Mouse (Mus musculus) gastrocnemius, postnatal 14 days (tissue): ENCODE measurements around the gene Ptges2. TPM values are rescaled to one million over a fixed set of nuclear protein-coding genes. Genes with fewer than 3 reads are reported as not detected.

Source experiments
- DNase-seq: peaks from one replicate; pipeline ENCODE4 v3.0.0; 2021; ENCODE audit warnings: mixed read lengths
- intact Hi-C: fragments of 180-260 bp; cut with DNase I; formaldehyde crosslinking; loops from one replicate; pipeline ENCODE4 v1.15.1; 2025; ENCODE audit warnings: low total_unique reads
- total RNA-seq, 2 experiments: library from RNA; stranded (reverse); gene quantifications; 2 replicates each; pipeline ENCODE4 v1.2.3; 2021

Gene Ptges2
- total RNA-seq, 2 experiments from 2014 or later: 41.3 to 43.2 TPM

DNA sequence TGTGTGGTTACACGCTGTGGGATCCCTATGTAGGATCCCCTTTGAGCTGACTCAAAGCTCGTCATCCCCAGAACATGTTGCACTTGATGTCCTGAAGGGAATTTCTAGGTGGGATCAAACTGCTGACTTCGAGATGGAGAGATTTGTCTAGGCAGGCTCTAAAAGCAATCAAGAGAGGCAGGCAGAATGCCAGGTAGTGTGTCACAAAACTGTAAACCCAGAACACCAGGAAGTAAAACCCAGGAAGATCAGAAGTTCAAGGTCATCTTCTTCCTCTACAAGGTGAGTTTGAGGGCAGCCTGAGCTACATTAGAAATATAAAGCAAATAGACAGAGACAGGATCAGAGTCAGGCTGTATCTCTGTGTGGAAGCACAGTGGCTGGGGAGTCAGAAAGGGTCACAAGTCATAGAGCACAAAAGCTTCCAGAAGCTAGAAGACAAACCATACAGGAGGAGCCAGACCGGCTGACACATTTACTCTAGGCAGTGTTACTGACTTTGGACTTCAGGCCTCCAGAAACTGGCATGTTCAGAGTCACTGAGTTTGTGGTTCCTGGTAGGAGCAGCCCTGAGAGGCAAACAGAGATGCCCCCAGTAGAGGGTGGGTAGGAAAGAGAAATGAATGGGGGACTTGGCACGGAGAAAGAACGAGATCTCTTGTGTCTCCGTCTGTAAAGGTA, 11.6 kb downstream of the Ptges2 start:
- no peak for DNase-seq
- intact Hi-C loops: loop anchor here (2.0 kb wide), 1 partner anchor 78 kb away; no protein-coding TSS in a partner anchor

DNA sequence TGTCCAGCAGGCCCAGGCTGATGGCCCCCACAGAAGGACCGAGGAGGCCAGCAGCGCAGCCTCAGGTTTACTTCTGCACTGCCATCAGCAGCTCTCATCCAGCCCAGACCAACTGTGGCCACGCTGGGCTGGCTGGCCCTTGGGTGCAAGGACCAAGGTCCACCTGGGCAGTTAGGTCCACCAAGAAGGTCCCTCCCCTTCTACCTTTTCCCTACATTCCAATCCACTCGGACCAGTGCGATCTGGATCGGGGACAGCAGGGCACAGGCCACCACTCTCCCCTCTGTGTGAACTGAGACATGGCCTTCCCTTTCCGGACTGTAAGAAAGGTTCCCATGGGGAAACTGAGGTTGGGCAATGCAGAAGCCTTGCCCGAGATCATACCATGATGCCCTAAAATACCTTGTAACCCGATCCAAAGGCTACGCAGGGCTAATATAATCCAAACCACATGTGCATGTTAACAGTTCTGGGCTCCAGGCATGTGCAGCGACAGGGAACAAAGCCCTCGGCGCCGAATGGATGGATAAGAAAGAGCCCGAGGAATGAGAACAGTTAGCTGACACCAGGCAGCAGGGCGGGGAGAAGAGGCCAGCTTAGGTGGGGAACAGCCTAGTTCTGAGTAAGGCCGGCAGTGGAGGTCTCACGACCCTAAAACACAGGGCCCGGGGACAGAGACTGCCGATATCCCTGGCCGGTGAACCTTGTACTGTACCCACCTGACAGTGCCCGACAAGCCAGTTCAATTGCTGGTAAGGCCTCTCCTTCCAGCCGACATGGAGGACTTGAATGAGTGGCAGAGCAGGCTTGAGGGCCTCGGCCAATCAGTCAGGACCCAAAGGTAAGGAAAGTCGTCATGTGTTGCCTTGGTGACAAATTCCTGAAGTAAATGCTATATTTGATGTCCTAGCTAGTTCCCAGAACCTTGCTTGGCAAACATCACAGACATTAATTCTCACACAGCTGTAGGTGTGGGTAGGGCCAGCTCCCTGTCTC, 13.0 kb downstream of the Ptges2 start:
- DNase-seq: no peak
- intact Hi-C loops: no loop called here

DNA sequence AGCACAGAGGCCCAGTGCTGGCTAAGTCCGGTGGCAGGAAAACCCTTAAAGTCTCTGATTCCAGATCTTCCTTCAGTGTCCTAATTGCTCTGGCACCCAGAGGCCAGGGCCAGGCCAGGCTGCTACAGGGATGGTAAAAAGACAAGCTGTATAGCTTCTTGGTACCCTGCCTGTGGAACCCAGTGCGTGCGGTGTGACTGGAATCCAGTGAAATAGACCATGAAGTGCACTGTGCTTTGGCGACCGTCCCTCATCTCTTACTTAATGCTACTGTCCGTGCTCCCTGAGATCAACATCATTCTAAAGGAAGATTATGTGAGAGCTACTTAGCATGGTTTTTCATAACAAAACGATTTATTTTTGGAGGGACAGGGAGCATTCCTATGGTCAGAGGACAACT, 15.7 kb downstream of the Ptges2 start:
- intact Hi-C loops: no loop called here
- DNase-seq: no peak

DNA sequence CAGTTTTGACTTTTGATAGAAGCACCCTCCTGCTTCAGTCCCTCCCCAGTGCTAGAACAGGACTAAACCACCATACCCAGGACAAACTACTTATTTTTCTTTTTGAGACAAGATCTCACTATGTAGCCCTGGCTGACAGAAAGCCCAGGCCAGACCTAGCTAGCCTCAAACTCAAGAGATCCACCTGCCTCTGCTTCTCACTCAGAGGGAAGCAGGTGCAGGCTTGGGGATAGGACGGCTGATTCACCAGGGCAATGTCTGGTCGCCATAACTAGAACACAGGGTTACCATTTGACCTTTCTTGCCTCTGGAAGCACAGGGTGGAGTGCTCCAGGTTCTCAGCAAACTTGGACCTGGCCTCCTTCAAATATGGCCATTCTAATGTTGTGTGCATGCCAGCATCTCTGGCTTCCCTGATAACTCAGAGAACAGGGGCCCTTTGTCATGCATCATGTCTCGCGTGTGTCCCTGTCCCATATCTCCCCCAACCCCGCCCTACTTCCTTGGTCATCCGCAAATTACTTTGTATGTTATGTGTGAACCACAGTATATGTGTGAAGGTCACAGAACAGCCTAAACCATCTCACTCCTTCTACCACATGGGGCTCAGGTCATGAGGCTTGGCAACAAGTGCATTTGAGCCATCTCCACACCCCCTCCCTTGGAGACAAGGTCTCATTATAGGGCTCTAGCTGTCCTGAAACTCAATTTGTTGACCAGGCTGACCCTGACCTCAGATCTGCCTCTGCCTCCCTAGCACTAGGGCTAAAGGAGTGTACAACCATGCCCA, 17.2 kb downstream of the Ptges2 start:
- DNase-seq: no peak
- intact Hi-C loops: no loop called here

DNA sequence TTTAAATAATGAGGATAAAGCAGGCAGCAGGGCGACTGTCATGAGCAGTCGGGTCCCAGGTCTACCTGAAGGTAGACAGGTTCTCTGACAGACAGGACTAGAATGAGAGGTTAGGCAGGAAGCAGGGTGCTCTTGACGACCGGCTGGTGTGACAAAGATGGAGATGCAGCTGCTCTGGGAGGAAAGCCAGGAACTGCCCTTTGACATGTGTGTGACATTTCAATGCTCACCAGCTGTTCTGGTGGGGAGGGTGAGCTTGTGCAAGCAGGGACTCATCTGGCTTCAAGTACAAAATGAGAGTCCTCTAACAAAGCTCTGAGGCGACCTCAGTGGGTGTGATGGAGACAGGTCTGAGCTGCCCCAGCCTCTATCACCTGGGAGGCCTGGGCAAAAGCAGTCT, 18.2 kb downstream of the Ptges2 start:
- peak; percentile 64 for DNase-seq
- intact Hi-C loops: no loop called here

DNA sequence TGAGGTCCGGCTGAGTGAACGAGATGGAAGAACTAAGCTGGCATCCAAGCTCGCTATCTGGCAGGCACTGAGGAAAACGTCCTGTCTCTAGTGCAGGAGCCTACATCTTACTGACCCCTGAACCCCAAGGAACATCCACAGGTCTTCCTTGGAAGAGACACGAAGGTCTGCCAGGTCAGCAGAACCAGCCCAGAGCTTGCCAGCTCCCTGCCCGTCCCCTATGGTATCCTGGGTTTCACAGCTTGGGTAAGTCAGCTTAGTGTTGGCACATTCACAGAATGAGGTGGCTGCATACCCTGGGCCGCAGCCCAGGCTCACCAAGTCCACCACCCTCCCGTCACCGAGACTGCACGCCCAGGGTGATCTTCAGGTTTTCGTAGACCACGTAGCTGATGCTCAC, 20.1 kb downstream of the Ptges2 start:
- intact Hi-C loops: no loop called here
- no peak for DNase-seq

DNA sequence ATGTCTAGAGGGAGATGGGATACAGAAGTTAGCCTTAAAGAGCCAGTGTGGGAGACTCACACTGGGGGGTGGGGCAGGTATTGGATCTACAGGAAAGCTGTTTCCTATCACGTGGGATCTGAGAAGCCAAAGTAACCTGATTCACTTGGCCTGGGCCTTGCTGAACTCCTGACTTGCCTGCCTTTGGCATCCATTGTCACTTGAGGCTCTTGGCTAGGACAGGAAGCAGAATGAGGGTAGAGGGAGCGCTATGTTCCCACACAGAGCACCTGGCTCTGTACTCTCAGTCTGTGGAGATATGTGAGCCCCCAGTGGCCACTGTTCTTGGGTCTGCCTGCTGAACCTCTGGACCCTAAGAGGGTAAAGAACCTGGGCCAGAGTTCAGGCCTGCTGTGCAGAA, 20.9 kb downstream of the Ptges2 start:
- intact Hi-C loops: no loop called here
- no peak for DNase-seq

DNA sequence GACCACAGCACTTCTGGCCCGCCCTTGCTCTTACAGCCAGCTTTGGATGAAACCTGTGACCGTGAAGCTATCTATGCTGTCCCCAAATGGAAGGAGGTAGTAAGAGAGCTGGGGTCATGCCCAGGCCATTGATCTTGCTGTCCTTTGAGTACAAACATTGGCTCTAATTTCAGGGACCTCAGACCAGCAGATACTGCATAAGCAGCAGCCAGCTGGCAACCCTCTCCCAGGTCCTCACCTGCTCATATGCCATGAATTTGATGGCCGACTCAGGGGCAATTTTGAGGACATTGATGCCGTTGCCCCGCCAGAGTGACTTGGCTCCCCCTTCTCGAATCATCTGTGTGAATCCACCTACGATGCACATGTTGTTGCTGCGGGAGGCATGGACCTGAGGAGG, 21.8 kb downstream of the Ptges2 start:
- DNase-seq: no peak
- intact Hi-C loops: no loop called here

DNA sequence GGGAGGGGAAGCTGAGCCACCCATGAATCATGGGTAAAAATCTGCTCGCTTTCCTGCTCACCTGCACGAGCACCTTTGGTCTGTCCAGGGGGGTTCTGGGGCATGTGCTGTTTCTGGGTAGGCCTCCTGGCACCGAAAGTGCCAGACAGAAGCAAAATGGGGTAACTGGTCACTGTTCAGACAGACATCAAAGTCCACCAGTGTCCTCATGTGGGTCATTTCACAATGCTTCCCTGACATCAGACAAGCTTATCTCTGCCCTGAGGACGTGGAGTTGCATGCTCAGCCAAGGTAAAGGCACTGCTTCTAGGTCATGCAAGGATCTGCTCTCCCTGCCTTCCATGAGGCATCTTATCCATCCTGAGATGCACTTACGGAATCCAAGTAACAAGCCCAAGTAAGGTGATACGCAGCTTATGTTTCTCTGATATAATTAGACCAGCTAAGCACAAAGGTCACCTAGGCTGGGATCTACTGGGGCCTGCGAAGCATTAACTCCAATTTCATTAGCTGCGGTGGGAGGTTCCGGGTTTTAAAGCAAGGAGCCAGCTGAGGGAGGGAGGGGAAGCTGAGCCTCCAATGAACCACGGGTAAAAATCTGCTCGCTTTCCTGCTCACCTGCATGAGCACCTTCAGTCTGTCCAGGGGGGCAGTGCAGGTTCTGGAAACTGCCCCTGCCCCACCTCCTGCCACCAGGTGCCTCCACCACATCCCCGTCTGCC, 22.9 kb downstream of the Ptges2 start:
- intact Hi-C loops: no loop called here
- DNase-seq: no peak

DNA sequence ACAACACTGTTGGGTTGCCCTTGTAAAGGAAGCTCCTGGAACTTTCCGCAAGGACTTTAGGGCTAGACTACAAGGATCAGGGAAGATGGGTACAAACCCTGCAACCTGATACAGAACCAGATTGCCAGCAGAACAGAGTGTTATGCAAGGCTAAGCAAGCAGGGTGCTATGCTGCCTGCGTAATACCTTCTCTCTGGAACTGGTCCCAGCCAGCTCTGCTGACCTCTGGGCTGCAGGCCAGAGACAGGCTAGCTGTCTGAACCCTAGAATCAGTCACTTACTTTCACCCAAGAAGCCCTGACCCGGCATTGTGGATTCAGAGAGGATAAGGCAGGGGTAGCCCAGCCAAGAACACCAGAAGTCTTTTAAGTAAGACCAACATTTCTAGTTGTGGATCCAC, 23.7 kb downstream of the Ptges2 start:
- peak; percentile 76 for DNase-seq
- intact Hi-C loops: no loop called here

DNA sequence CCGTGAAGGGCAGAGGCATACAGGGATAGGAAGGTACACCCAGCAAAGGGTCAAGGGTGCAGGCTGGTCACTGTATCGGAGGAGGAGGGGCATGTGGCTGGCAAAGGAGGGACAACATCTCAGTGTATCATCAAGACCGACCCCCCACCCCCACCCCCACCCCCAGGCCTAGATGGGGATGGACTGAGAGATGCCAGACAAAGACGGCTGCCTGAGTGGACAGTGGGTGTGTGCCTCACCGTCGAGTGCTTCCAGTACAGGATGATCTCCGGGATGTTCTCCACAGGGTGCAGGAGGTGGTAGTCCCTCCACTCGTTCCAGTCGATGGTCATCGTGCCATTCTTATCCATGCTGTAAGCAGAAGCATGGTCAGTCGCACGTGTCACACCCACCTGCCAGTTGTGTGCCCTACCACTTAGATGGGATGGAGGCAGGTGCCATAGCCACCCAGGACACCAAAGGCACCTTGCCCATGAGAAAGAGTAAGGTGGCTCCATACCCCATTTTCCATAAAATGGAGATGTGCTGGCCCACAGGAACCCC, 24.4 kb downstream of the Ptges2 start:
- no peak for DNase-seq
- intact Hi-C loops: no loop called here

DNA sequence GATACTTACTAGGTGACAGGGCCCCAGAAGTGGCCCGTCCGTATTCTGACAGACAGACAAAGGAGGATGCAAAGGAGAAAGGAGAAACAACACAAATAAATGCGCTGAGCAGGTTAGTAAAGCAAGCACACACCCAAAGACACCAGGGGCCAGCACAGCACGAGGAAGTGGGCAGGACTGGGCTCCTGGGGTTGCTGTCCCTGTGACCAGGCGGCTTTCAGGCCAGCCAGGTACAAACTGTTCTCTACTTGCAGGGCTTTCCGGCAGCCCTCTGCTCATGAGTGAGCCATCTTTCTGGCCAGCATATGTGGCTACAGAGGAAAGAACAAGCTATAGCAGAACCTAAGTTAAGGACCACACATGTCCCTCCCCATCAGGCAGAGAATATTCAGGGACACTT, 25.0 kb downstream of the Ptges2 start:
- intact Hi-C loops: no loop called here
- no peak for DNase-seq

DNA sequence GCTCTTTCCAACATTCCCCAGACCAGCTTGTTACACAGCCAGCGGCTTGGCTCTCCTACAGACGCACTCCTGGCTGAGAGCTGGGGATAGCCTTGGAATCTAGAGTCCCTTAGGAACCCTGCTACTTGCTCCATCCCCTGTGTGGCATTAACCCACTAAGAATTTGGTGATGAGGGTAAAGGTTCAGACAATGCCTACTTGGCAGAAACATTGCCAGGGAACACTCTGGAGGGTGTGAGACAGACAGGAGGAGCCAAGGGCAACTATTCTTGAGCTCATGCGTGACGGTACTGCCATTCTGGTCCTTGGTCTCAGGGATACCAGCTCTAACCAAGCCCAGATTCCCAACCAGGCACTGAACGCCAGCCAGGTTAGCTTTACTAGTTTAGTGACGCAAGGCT, 26.2 kb downstream of the Ptges2 start:
- intact Hi-C loops: no loop called here
- DNase-seq: no peak

DNA sequence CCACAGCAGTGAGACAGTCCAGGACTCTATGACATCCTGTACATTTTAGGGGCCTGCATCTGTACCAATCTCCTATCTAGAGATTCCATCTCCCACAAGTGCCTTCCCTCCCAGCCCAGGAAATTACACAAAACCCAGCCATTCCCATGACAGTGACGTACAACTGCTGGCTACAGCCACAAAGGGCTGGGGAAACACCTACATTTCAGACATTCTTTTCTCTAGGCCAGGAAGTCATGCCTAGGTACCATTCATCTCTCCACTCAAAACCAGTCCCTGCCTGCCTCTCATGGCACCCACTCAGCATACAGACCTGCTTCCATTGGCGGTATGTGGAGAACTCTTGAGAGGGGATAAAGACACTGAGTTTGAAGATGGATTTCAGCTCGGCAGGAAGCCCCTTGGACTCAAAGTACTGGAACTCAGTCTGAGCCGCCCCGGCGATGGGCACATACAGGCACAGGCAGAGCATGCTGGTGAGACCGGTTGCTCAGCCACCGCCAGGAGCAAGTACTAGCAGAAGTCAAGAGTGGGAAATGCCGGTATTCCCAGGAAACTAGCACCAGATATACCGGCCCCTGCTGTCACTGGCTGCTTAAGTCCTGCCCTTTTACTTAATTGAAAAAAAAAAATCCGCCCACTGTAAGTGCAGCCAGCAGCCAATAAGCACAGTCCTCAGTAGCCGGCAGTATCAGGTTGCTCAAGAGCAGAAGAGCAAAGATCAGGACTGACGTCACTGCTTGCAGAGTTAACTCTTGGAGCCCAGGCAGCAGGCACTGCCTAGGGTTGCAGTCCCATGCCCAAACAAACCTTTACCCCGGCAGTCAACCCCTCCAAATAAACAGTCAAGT, 28.0 kb downstream of the Ptges2 start:
- peak; percentile 60 for DNase-seq
- intact Hi-C loops: no loop called here

DNA sequence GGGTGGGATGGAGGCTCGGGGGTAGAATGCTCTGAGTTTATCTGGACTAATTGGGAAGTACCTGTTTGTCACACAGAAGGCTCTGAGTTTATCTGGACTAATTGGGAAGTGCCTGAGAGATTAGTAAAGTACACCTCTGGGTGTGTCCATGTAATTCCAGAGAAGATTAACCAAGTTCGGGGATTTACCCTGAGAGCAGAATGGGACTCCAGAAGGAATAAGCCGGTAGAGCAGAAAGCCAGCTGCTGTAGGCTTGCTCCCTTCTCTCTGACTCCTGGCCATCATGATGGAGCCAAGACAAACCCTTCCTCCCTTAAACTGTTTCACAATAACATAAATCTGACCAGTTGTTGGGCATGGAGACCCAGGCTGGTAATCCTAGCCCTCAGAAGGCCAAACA, 29.1 kb downstream of the Ptges2 start:
- intact Hi-C loops: no loop called here

DNA sequence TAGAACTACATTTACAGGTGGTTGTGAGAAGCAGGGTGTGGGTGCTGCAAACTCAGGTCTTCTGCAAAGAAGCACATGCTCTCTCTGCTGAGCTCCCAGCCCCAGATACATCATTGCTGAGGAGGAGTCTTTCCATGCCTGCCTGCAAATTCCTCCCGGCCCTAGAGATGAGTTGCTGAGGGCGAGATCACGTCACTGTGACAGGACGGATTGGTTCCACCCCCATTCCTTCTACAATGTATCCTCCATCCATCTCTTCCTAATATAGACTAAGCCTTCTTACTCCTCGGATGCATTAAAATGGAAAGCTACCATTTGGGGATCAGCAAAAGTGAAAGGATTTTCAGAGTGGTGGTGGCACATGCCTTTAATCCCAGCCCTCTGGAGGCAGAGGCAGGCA, 29.9 kb downstream of the Ptges2 start:
- no peak for DNase-seq
- intact Hi-C loops: no loop called here

More for the DNA sequence above, 29.1 kb downstream of the Ptges2 start:
- no peak for DNase-seq

DNA sequence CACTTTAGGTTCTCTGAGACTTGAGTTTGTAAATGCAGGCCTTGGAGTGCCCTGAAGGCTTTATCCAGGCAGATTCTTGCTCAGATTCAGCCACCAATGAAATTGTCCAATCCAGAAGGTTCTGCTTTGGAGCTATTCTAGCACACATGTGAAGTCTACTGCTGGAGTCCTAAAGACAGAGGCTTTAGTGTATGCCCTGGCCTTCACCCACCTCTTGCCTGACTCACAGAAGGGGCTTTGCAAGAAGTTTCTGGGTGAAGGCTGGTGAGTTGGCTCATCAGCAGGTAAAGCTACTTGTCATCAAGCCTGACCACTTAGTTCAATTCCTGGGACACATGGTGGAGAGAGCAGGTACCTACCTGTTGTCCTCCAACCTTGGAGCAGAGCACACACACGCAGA, 30.4 kb downstream of the Ptges2 start:
- intact Hi-C loops: no loop called here
- no peak for DNase-seq

DNA sequence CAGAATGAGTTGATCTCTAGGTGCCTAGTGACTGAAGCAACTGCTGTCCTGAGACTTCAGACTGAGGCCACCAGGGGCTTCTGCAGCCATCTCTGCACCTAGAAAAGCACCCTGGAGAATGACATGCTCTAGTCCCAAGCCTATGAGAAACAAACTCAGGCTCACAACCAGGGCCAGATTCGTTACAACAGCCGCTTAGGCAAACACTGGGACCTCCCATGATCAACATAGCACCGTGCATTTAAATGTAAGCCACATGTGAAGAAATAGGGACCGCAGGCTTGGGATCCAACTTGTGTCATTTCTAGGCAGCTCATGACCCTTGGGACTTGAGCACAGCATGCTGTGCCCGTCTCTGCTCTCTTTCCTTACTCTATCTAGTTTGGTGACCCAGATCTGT, 32.0 kb downstream of the Ptges2 start:
- intact Hi-C loops: no loop called here
- no peak for DNase-seq
